Mouse (Mus musculus) adrenal gland, adult (tissue): ENCODE measurements around the gene Dna2.

Experiments
- DNase-seq, 2 experiments: peaks; one replicate each; pipeline ENCODE4 v3.0.0; 2022 to 2023; ENCODE audit warnings: low spot score in 1 of 2; ENCODE audit not compliant: inconsistent age in 2 of 2

Gene Dna2

GRCm38 (mm10) chr10:62980039-62980954, 33.5 kb downstream of the Dna2 start, which contains the start of gene Rufy2:
TSS of gene Rufy2 (plus strand) at chr10:62980223.
- DNase-seq, result peak; percentile 83 to 93

GRCm38 (mm10) chr10:62984072-62984471, 37.2 kb downstream of the Dna2 start:
- no peak for DNase-seq

GRCm38 (mm10) chr10:62984495-62984894, 37.7 kb downstream of the Dna2 start:
- no peak for DNase-seq

- DNase-seq, result peak in 1 of 2 experiments; percentile 50
These were observed 40.5 kb downstream of the Dna2 start for GRCm38 (mm10) chr10:62987341-62987740.

GRCm38 (mm10) chr10:62990636-62991035, 43.8 kb downstream of the Dna2 start:
- no peak for DNase-seq

GRCm38 (mm10) chr10:62993991-62994390, 47.2 kb downstream of the Dna2 start:
- no peak for DNase-seq

GRCm38 (mm10) chr10:63000584-63000983, 53.8 kb downstream of the Dna2 start:
- DNase-seq, result no peak

GRCm38 (mm10) chr10:63003252-63003651, 56.4 kb downstream of the Dna2 start:
- no peak for DNase-seq

GRCm38 (mm10) chr10:63004556-63004955, 57.7 kb downstream of the Dna2 start:
- no peak for DNase-seq

- DNase-seq, result peak in 1 of 2 experiments; percentile 51
These were observed 61.4 kb downstream of the Dna2 start for GRCm38 (mm10) chr10:63008193-63008592.

- DNase-seq, result no peak
These were observed 63.4 kb downstream of the Dna2 start for GRCm38 (mm10) chr10:63010268-63010667.

GRCm38 (mm10) chr10:63011556-63011955, 64.7 kb downstream of the Dna2 start:
- DNase-seq, result no peak

GRCm38 (mm10) chr10:63013476-63013875, 66.7 kb downstream of the Dna2 start:
- DNase-seq, result no peak

GRCm38 (mm10) chr10:63014168-63014567, 67.3 kb downstream of the Dna2 start:
- peak in 1 of 2 experiments; percentile 17 for DNase-seq

GRCm38 (mm10) chr10:63019304-63019703, 72.5 kb downstream of the Dna2 start:
- DNase-seq, result no peak

- peak in 1 of 2 experiments; percentile 50 for DNase-seq
These were observed 74.9 kb downstream of the Dna2 start for GRCm38 (mm10) chr10:63021702-63022101.

GRCm38 (mm10) chr10:63022541-63023120, 75.8 kb downstream of the Dna2 start:
- DNase-seq, result no peak

- peak; percentile 81 to 94 for DNase-seq
These were observed 76.4 kb downstream of the Dna2 start for GRCm38 (mm10) chr10:63023121-63023748.
